Mouse (Mus musculus): ENCODE results near the gene Lekr1. TPM values are rescaled to one million over a fixed set of nuclear protein-coding genes. Genes with fewer than 3 reads are reported as not detected.

Lekr1 gene
- polyA plus RNA-seq, 1 experiment = 0.39 TPM

GRCm38 (mm10) chr3:65794711-65795110 lies 128.7 kb downstream of the Lekr1 start:
- TF ChIP-seq FOSL1 (IDR thresholded peaks at IDR 0.05; ENCODE audit: insufficient read depth, low read length, poor library complexity, severe bottlenecking) = no peak
- no peak for TF ChIP-seq MYOG (IDR thresholded peaks at IDR 0.05; ENCODE audit: control insufficient read depth, extremely low read depth, insufficient read length)
- no peak for TF ChIP-seq MYOD1 (IDR thresholded peaks at IDR 0.05; ENCODE audit: control insufficient read depth, insufficient read length, low read depth)
- TF ChIP-seq USF1 (IDR thresholded peaks at IDR 0.05; ENCODE audit: low read depth) = no peak
- no peak for TF ChIP-seq CTCF (IDR thresholded peaks at IDR 0.05; ENCODE audit: control insufficient read depth, insufficient read depth, insufficient read length)
- no peak for TF ChIP-seq MAX (IDR thresholded peaks at IDR 0.05)
- TF ChIP-seq CEBPB (IDR thresholded peaks at IDR 0.05; ENCODE audit: low read depth) = no peak
- H3K79me2 ChIP-seq (ENCODE audit: control insufficient read depth, insufficient read depth) = no peaks in the 10 kb centered on the region
- no peak overlapping the region for H3K4me3 ChIP-seq (ENCODE audit: insufficient read depth, poor library complexity, severe bottlenecking)
- H3K79me3 ChIP-seq (ENCODE audit: low read depth) = no peaks in the 10 kb centered on the region
- no peaks in the 10 kb centered on the region for H3K36me3 ChIP-seq (ENCODE audit: control insufficient read depth, insufficient read depth)
- no peaks in the 10 kb centered on the region for H3K27me3 ChIP-seq (ENCODE audit: control insufficient read depth, insufficient read depth, insufficient read length)
- no peak overlapping the region for H3ac ChIP-seq (ENCODE audit: control insufficient read depth, insufficient read length, low read depth)

GRCm38 (mm10) chr3:65797345-65798137 lies 131.5 kb downstream of the Lekr1 start:
- TF ChIP-seq CTCF (IDR thresholded peaks at IDR 0.05; ENCODE audit: control insufficient read depth, insufficient read depth, insufficient read length) (no peak), FOSL1 (IDR thresholded peaks at IDR 0.05; ENCODE audit: insufficient read depth, low read length, poor library complexity, severe bottlenecking) (no peak), CEBPB (IDR thresholded peaks at IDR 0.05; ENCODE audit: low read depth) (no peak), MYOG (IDR thresholded peaks at IDR 0.05; ENCODE audit: control insufficient read depth, extremely low read depth, insufficient read length) (no peak), USF1 (IDR thresholded peaks at IDR 0.05; ENCODE audit: low read depth) (no peak), MAX (IDR thresholded peaks at IDR 0.05) (no peak)
- no peaks in the 10 kb centered on the region for H3K79me3 ChIP-seq (ENCODE audit: low read depth)
- H3K36me3 ChIP-seq (ENCODE audit: control insufficient read depth, insufficient read depth) = no peaks in the 10 kb centered on the region
- H3K79me2 ChIP-seq (ENCODE audit: control insufficient read depth, insufficient read depth) = no peaks in the 10 kb centered on the region
- no peak overlapping the region for H3K4me3 ChIP-seq (ENCODE audit: insufficient read depth, poor library complexity, severe bottlenecking)
- H3ac ChIP-seq (ENCODE audit: control insufficient read depth, insufficient read length, low read depth) = no peak overlapping the region
- no peaks in the 10 kb centered on the region for H3K27me3 ChIP-seq (ENCODE audit: control insufficient read depth, insufficient read depth, insufficient read length)

- no peak for TF ChIP-seq FOSL1 (IDR thresholded peaks at IDR 0.05; ENCODE audit: insufficient read depth, low read length, poor library complexity, severe bottlenecking)
- TF ChIP-seq CTCF (IDR thresholded peaks at IDR 0.05; ENCODE audit: control insufficient read depth, insufficient read depth, insufficient read length) = no peak
- TF ChIP-seq MYOG (IDR thresholded peaks at IDR 0.05; ENCODE audit: control insufficient read depth, extremely low read depth, insufficient read length) = no peak
- no peak for TF ChIP-seq MAX (IDR thresholded peaks at IDR 0.05)
- no peak for TF ChIP-seq MYOD1 (IDR thresholded peaks at IDR 0.05; ENCODE audit: control insufficient read depth, insufficient read length, low read depth)
- TF ChIP-seq CEBPB (IDR thresholded peaks at IDR 0.05; ENCODE audit: low read depth) = no peak
- TF ChIP-seq USF1 (IDR thresholded peaks at IDR 0.05; ENCODE audit: low read depth) = no peak
These were observed 134.9 kb downstream of the Lekr1 start for GRCm38 (mm10) chr3:65800962-65801361.

DNA sequence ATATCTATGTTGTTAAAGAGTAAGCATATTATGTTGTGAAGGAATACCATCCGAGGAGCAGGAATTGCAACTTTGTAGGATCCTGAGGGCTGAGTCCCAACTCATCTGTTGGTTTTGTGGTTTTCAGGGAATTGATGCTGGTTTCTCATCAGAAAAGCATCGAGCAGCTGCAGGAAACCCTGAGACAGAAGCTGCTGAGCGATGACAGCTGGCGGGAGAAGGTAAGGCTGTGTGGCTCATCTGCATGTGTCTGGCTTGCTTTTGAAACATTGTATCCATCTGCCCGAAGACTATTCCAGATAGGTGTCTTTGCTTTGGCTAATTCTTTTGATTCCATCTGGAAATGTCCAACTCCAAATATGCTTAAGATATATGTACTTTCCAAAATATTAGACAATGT lies 136.2 kb downstream of the Lekr1 start:
- Histone ChIP-seq H3K79me3 (ENCODE audit: low read depth) (no peaks in the 10 kb centered on the region), H3K27me3 (ENCODE audit: control insufficient read depth, insufficient read depth, insufficient read length) (no peaks in the 10 kb centered on the region), H3ac (ENCODE audit: control insufficient read depth, insufficient read length, low read depth) (no peak overlapping the region), H3K4me3 (ENCODE audit: insufficient read depth, poor library complexity, severe bottlenecking) (no peak overlapping the region), H3K36me3 (ENCODE audit: control insufficient read depth, insufficient read depth) (no peaks in the 10 kb centered on the region), H3K79me2 (ENCODE audit: control insufficient read depth, insufficient read depth) (no peaks in the 10 kb centered on the region)
- TF ChIP-seq CTCF (IDR thresholded peaks at IDR 0.05; ENCODE audit: control insufficient read depth, insufficient read depth, insufficient read length) (no peak), FOSL1 (IDR thresholded peaks at IDR 0.05; ENCODE audit: insufficient read depth, low read length, poor library complexity, severe bottlenecking) (peak; percentile 11), MYOD1 (IDR thresholded peaks at IDR 0.05; ENCODE audit: control insufficient read depth, insufficient read length, low read depth) (peak; percentile 97)

More at GRCm38 (mm10) chr3:65800962-65801361, 134.9 kb downstream of the Lekr1 start:
- Histone ChIP-seq H3K4me3 (ENCODE audit: insufficient read depth, poor library complexity, severe bottlenecking) (no peak overlapping the region), H3ac (ENCODE audit: control insufficient read depth, insufficient read length, low read depth) (no peak overlapping the region), H3K36me3 (ENCODE audit: control insufficient read depth, insufficient read depth) (no peaks in the 10 kb centered on the region), H3K27me3 (ENCODE audit: control insufficient read depth, insufficient read depth, insufficient read length) (no peaks in the 10 kb centered on the region), H3K79me2 (ENCODE audit: control insufficient read depth, insufficient read depth) (no peaks in the 10 kb centered on the region), H3K79me3 (ENCODE audit: low read depth) (no peaks in the 10 kb centered on the region)

- no peaks in the 10 kb centered on the region for H3K36me3 ChIP-seq (ENCODE audit: control insufficient read depth, insufficient read depth)
- TF ChIP-seq CEBPB (IDR thresholded peaks at IDR 0.05; ENCODE audit: low read depth) (no peak), MYOD1 (IDR thresholded peaks at IDR 0.05; ENCODE audit: control insufficient read depth, insufficient read length, low read depth) (peak; percentile 50)
- H3K27me3 ChIP-seq (ENCODE audit: control insufficient read depth, insufficient read depth, insufficient read length) = no peaks in the 10 kb centered on the region
- H3ac ChIP-seq (ENCODE audit: control insufficient read depth, insufficient read length, low read depth) = no peak overlapping the region
- H3K4me3 ChIP-seq (ENCODE audit: insufficient read depth, poor library complexity, severe bottlenecking) = no peak overlapping the region
- no peaks in the 10 kb centered on the region for H3K79me3 ChIP-seq (ENCODE audit: low read depth)
- H3K79me2 ChIP-seq (ENCODE audit: control insufficient read depth, insufficient read depth) = no peaks in the 10 kb centered on the region
These were observed 136.8 kb downstream of the Lekr1 start for GRCm38 (mm10) chr3:65802868-65803267.

GRCm38 (mm10) chr3:65814881-65815280 lies 148.9 kb downstream of the Lekr1 start:
- no peaks in the 10 kb centered on the region for H3K36me3 ChIP-seq (ENCODE audit: control insufficient read depth, insufficient read depth)

More at GRCm38 (mm10) chr3:65814881-65815280, 148.9 kb downstream of the Lekr1 start:
- TF ChIP-seq USF1 (IDR thresholded peaks at IDR 0.05; ENCODE audit: low read depth) = no peak
- TF ChIP-seq CTCF (IDR thresholded peaks at IDR 0.05; ENCODE audit: control insufficient read depth, insufficient read depth, insufficient read length) = no peak
- no peak for TF ChIP-seq MYOG (IDR thresholded peaks at IDR 0.05; ENCODE audit: control insufficient read depth, extremely low read depth, insufficient read length)
- no peak for TF ChIP-seq MYOD1 (IDR thresholded peaks at IDR 0.05; ENCODE audit: control insufficient read depth, insufficient read length, low read depth)
- TF ChIP-seq CEBPB (IDR thresholded peaks at IDR 0.05; ENCODE audit: low read depth) = no peak
- TF ChIP-seq MAX (IDR thresholded peaks at IDR 0.05) = no peak
- no peak for TF ChIP-seq FOSL1 (IDR thresholded peaks at IDR 0.05; ENCODE audit: insufficient read depth, low read length, poor library complexity, severe bottlenecking)
- H3ac ChIP-seq (ENCODE audit: control insufficient read depth, insufficient read length, low read depth) = no peak overlapping the region
- no peaks in the 10 kb centered on the region for H3K79me3 ChIP-seq (ENCODE audit: low read depth)
- no peaks in the 10 kb centered on the region for H3K79me2 ChIP-seq (ENCODE audit: control insufficient read depth, insufficient read depth)
- no peak overlapping the region for H3K4me3 ChIP-seq (ENCODE audit: insufficient read depth, poor library complexity, severe bottlenecking)
- H3K27me3 ChIP-seq (ENCODE audit: control insufficient read depth, insufficient read depth, insufficient read length) = no peaks in the 10 kb centered on the region

All from C2C12 (cell line).